Mouse (Mus musculus) CH12.LX (cell line): ENCODE measurements around the gene Spty2d1. TPM values are rescaled to one million over a fixed set of nuclear protein-coding genes. Genes with fewer than 3 reads are reported as not detected.
A peak's percentile ranks its signal among the peaks of the same experiment; 100 is the strongest.

ENCODE experiments used
- DNase-seq: peaks from one replicate; pipeline ENCODE4 v3.0.0-alpha.2; 2013; ENCODE audit errors: extremely low read depth
- H3K27ac ChIP-seq: 2 replicates; pipeline ENCODE4 v1.5.1; 2012; ENCODE audit warnings: low read depth, mild to moderate bottlenecking, control low read depth, moderate library complexity; ENCODE audit not compliant: insufficient read depth
- H3K27me3 ChIP-seq: replicated peaks from 2 replicates; pipeline ENCODE3; 2012; ENCODE audit warnings: inconsistent platforms
- H3K36me3 ChIP-seq, 2 experiments: replicated peaks in 1 of 2; 2 replicates each; pipeline versions ENCODE3 to v1.6.1; 2012; ENCODE audit warnings: inconsistent platforms in 1 of 2, low read length in 1 of 2, mild to moderate bottlenecking in 1 of 2, mixed read lengths in 1 of 2, moderate library complexity in 1 of 2; ENCODE audit not compliant: control insufficient read depth in 1 of 2, insufficient read depth in 1 of 2
- H3K4me1 ChIP-seq, 2 experiments: 2 replicates each; pipeline ENCODE4 v1.6.1; 2012; ENCODE audit warnings: inconsistent platforms in 1 of 2, moderate library complexity in 1 of 2; ENCODE audit not compliant: insufficient read depth in 2 of 2, control insufficient read depth in 1 of 2
- H3K4me2 ChIP-seq: 2 replicates; pipeline ENCODE4 v1.6.1; 2012; ENCODE audit warnings: low read depth, mild to moderate bottlenecking, control low read depth; ENCODE audit not compliant: poor library complexity, insufficient read depth, severe bottlenecking
- H3K4me3 ChIP-seq, 3 experiments: fragments of 150-350 bp in 1 of 3; sonication (generic) in 1 of 3; replicated peaks in 1 of 3; 2 replicates each; pipeline versions ENCODE3 to v1.5.1; 2011 to 2012; ENCODE audit warnings: low read depth in 2 of 3, low read length in 2 of 3, mild to moderate bottlenecking in 2 of 3, moderate library complexity in 2 of 3, control low read depth in 1 of 3, improper control_type of control experiment in 1 of 3, inconsistent platforms in 1 of 3, mixed read lengths in 1 of 3; ENCODE audit not compliant: poor library complexity in 1 of 3
- H3K79me2 ChIP-seq: replicated peaks from 2 replicates; pipeline ENCODE4 v1.6.1; 2012; ENCODE audit warnings: mild to moderate bottlenecking, moderate library complexity; ENCODE audit not compliant: control insufficient read depth, poor library complexity, insufficient read depth, severe bottlenecking; ENCODE audit errors: extremely low read depth
- H3K9ac ChIP-seq: 2 replicates; pipeline ENCODE4 v1.6.1; 2012; ENCODE audit warnings: low read depth, mild to moderate bottlenecking, control low read depth, moderate library complexity; ENCODE audit not compliant: insufficient read depth
- H3K9me3 ChIP-seq: replicated peaks from 2 replicates; pipeline ENCODE3; 2012; ENCODE audit warnings: low read length, inconsistent platforms, mixed read lengths
- BHLHE40 ChIP-seq: IDR thresholded peaks from 2 replicates; pipeline ENCODE4 v1.6.1; 2011; ENCODE audit warnings: mild to moderate bottlenecking, low read depth, low read length, improper control_type of control experiment
- CHD1 ChIP-seq: IDR thresholded peaks from 2 replicates; pipeline ENCODE4 v1.6.1; 2012; ENCODE audit warnings: low read depth, low read length, improper control_type of control experiment, inconsistent platforms
- CHD2 ChIP-seq: IDR thresholded peaks from 2 replicates; pipeline ENCODE4 v1.6.1; 2011; ENCODE audit warnings: low read length, improper control_type of control experiment
- CTCF ChIP-seq, 2 experiments: IDR thresholded peaks in 1 of 2; conservative IDR thresholded peaks in 1 of 2; 2 replicates each; pipeline ENCODE4 v1.5.1; 2011 to 2012; ENCODE audit warnings: low read depth in 2 of 2, low read length in 2 of 2, improper control_type of control experiment in 1 of 2, inconsistent platforms in 1 of 2, mild to moderate bottlenecking in 1 of 2, moderate library complexity in 1 of 2
- ELF1 ChIP-seq: IDR thresholded peaks from 2 replicates; pipeline ENCODE4 v1.6.1; 2014; ENCODE audit warnings: low read depth, mild to moderate bottlenecking, inconsistent platforms, low read length, improper control_type of control experiment
- EP300 ChIP-seq: IDR thresholded peaks from 2 replicates; pipeline ENCODE4 v1.6.1; 2011; ENCODE audit warnings: low read length, improper control_type of control experiment
- ETS1 ChIP-seq: conservative IDR thresholded peaks from 2 replicates; pipeline ENCODE4 v1.6.1; 2012; ENCODE audit warnings: low read depth, mild to moderate bottlenecking, inconsistent platforms, low read length, improper control_type of control experiment, moderate library complexity
- HCFC1 ChIP-seq: IDR thresholded peaks from 2 replicates; pipeline ENCODE4 v1.6.1; 2012; ENCODE audit warnings: low read depth, mild to moderate bottlenecking, inconsistent platforms, low read length, improper control_type of control experiment
- IRF4 ChIP-seq: IDR thresholded peaks from 2 replicates; pipeline ENCODE4 v1.6.1; 2014; ENCODE audit warnings: low read depth, mild to moderate bottlenecking, inconsistent platforms, low read length, improper control_type of control experiment
- KAT2A ChIP-seq: IDR thresholded peaks from 2 replicates; pipeline ENCODE4 v1.6.1; 2012; ENCODE audit warnings: low read length, improper control_type of control experiment, inconsistent platforms; ENCODE audit not compliant: insufficient replicate concordance
- MAFK ChIP-seq: IDR thresholded peaks from 2 replicates; pipeline ENCODE4 v1.6.1; 2011; ENCODE audit warnings: low read length, improper control_type of control experiment; ENCODE audit not compliant: insufficient replicate concordance
- MAX ChIP-seq: IDR thresholded peaks from 2 replicates; pipeline ENCODE4 v1.6.1; 2011; ENCODE audit warnings: low read length, improper control_type of control experiment
- MAZ ChIP-seq: IDR thresholded peaks from 2 replicates; pipeline ENCODE4 v1.6.1; 2012; ENCODE audit warnings: low read depth, mild to moderate bottlenecking, inconsistent platforms, low read length, improper control_type of control experiment, moderate library complexity
- MYC ChIP-seq: IDR thresholded peaks from 2 replicates; pipeline ENCODE4 v1.6.1; 2011; ENCODE audit warnings: low read depth, mild to moderate bottlenecking, improper control_type of control experiment, low read length
- NELFE ChIP-seq: IDR thresholded peaks from 2 replicates; pipeline ENCODE4 v1.6.1; 2011; ENCODE audit warnings: low read depth, low read length, improper control_type of control experiment
- PAX5 ChIP-seq: IDR thresholded peaks from 2 replicates; pipeline ENCODE4 v1.6.1; 2012; ENCODE audit warnings: low read length, inconsistent platforms, mixed read lengths
- POLR2A ChIP-seq: IDR thresholded peaks from 2 replicates; pipeline ENCODE4 v1.6.1; 2011; ENCODE audit warnings: low read depth, mild to moderate bottlenecking, improper control_type of control experiment, low read length
- POLR2AphosphoS2 ChIP-seq: IDR thresholded peaks from 2 replicates; pipeline ENCODE4 v1.6.1; 2011; ENCODE audit warnings: low read depth, low read length, improper control_type of control experiment
- RCOR1 ChIP-seq: conservative IDR thresholded peaks from 2 replicates; pipeline ENCODE4 v1.6.1; 2012; ENCODE audit warnings: low read depth, mild to moderate bottlenecking, inconsistent platforms, low read length, improper control_type of control experiment
- SMC3 ChIP-seq: IDR thresholded peaks from 2 replicates; pipeline ENCODE4 v1.6.1; 2011; ENCODE audit warnings: low read depth, low read length, improper control_type of control experiment
- TBP ChIP-seq: conservative IDR thresholded peaks from 2 replicates; pipeline ENCODE4 v1.6.1; 2011; ENCODE audit warnings: low read depth, low read length, improper control_type of control experiment
- TCF12 ChIP-seq: IDR thresholded peaks from 2 replicates; pipeline ENCODE4 v1.6.1; 2014; ENCODE audit warnings: low read depth, mild to moderate bottlenecking, inconsistent platforms, low read length, improper control_type of control experiment
- UBTF ChIP-seq: IDR thresholded peaks from 2 replicates; pipeline ENCODE4 v1.6.1; 2012; ENCODE audit warnings: low read depth, mild to moderate bottlenecking, inconsistent platforms, low read length, improper control_type of control experiment, moderate library complexity
- USF1 ChIP-seq: IDR thresholded peaks from 2 replicates; pipeline ENCODE4 v1.6.1; 2014; ENCODE audit warnings: low read depth, mild to moderate bottlenecking, inconsistent platforms, low read length, improper control_type of control experiment
- ZC3H11A ChIP-seq: IDR thresholded peaks from 2 replicates; pipeline ENCODE4 v1.6.1; 2012; ENCODE audit warnings: low read depth, mild to moderate bottlenecking, inconsistent platforms, low read length, improper control_type of control experiment
- ZKSCAN1 ChIP-seq: IDR thresholded peaks from 2 replicates; pipeline ENCODE4 v1.6.1; 2012; ENCODE audit warnings: low read depth, inconsistent platforms, low read length, improper control_type of control experiment, borderline replicate concordance
- ZNF384 ChIP-seq: IDR thresholded peaks from 2 replicates; pipeline ENCODE4 v1.6.1; 2012; ENCODE audit warnings: low read depth, low read length, improper control_type of control experiment, inconsistent platforms
- dilution Hi-C: fragments of 300-500 bp; cut with MboI; formaldehyde crosslinking; loops from 2 replicates; pipeline ENCODE4 v1.14.3; 2020; ENCODE audit warnings: low sequenced_read_pairs; ENCODE audit not compliant: extremely low pct_unique_long_range_greater_than_20kb, extremely low pct_ligation_motif_present
- in situ Hi-C: fragments of 300-500 bp; cut with MboI; formaldehyde crosslinking; loops from 3 replicates; pipeline ENCODE4 v1.14.3; 2019; ENCODE audit warnings: low sequenced_read_pairs, low pct_ligation_motif_present, low pct_unique_long_range_greater_than_20kb, mixed read lengths
- polyA plus RNA-seq: library from polyadenylated mRNA; unstranded; fragments of >175 nt; gene quantifications from 2 replicates; pipeline ENCODE4 v1.2.1, GENCODE M21; 2012; ENCODE audit warnings: low read depth; ENCODE audit not compliant: insufficient read length
- total RNA-seq, 2 experiments: library from RNA; depleted of rRNA; stranded (reverse); fragments of 300-350 nt in 1 of 2; fragments of >200 nt in 1 of 2; gene quantifications; 2 replicates each; pipeline ENCODE4 v1.2.3; 2012 to 2014

The Spty2d1 gene
- total and polyA plus RNA-seq, 3 experiments, result 10.5 to 32.6 (median 22.9) TPM

DNA sequence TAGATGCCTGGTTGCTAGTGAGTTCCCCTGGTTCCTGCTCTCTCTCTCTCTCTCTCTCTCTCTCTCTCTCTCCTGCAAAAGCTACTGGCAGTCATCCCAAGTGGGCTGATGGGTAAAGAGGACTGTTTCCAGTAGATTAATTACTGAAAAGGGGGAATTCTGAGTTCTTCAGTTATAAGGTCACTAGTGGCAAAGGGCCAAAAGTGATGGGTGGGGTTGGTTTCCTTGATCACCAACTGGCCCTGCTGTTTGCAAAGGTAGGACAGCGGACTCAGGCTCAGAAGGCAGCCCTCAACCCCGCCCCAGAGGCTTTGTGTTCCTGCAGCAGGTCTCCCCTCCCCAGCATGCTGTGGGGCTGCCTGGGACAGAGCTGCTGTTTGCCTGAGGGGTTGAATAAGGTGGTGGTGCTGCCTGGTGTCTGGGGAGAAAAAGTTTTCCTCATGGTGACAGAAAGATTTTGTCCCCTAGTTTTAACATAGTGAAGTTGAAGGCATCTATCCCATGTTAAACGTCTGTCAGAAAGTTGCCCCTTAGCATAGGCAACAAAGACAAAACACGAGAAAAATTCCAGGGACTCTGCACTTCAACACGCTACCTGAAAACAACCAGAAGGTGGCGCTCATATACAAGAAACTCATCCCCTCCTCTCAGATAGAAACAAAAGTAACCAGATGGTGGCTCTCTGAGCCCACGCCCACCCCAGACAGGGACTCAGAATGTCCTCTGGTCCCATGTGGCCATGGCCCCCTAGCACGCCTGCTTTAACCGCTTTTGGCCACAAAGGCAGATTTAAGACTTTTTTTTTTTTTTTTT lies 45.2 kb downstream of the Spty2d1 start (continued):
- no peak for TF ChIP-seq CHD1
- TF ChIP-seq ZKSCAN1, result no peak
- no peak for TF ChIP-seq MAFK
- TF ChIP-seq KAT2A, result no peak
- TF ChIP-seq NELFE, result no peak
- TF ChIP-seq HCFC1, result no peak
- TF ChIP-seq UBTF, result no peak
- no peak for TF ChIP-seq MAX
- no peak for TF ChIP-seq MAZ
- no peak; the same call in none of the 2 replicates for TF ChIP-seq ZNF384
- peak; percentile 39 to 76 for TF ChIP-seq CTCF (conservative IDR thresholded peaks at IDR 0.05 in 1 of 2, IDR thresholded peaks at IDR 0.05 in 1 of 2; ENCODE audit: low read depth in 2 of 2, low read length in 2 of 2)
- TF ChIP-seq CHD2, result no peak
- TF ChIP-seq EP300, result no peak
- TF ChIP-seq BHLHE40, result peak; percentile 24; the same call in 1 of the 2 replicates
- peak; percentile 79 for TF ChIP-seq SMC3

DNA sequence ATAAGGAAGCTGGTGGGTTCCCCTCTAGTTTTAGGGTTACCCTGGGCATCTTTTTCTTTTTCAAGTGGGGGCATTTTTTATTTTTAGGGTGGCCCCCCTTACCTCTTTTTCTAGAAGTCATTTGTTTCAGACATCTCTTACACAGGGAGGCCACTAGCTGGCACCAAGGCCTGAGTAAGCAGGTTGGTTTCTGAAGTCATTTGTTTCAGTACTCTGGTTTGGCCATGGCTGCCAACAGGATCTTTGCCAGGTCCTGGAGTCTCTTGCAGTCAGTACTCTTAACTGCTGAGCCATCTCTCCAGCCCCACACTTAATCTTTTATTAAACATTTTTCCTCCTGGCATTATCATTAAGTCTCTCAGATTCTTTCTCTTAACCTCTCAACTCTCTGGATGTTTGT lies 46.1 kb downstream of the Spty2d1 start:
- in situ Hi-C loops, result loop anchor here (5.0 to 10.0 kb wide), 3 partner anchors 45 to 183 kb away; partner anchors contain the start of gene Spty2d1
- Histone ChIP-seq H3K27me3 (peaks cover 12% of the 10 kb centered on the region), H3K4me3 (no peak overlapping the region), H3K9ac (no peak overlapping the region), H3K27ac (no peak overlapping the region), H3K36me3 (no peaks in the 10 kb centered on the region), H3K4me1 (peaks cover 3 to 16% of the 10 kb centered on the region in 2 experiments; a peak in 3 of 4 replicates), H3K4me2 (no peak overlapping the region)
- dilution Hi-C loops, result no loop called here
- no peak for DNase-seq
- no peak for TF ChIP-seq NELFE
- TF ChIP-seq ZNF384, result no peak
- TF ChIP-seq POLR2A, result no peak
- TF ChIP-seq TBP, result no peak
- TF ChIP-seq, all 38 proteins: peak for 0
- no peaks in the 10 kb centered on the region for H3K79me2 ChIP-seq
- no peaks in the 10 kb centered on the region for H3K9me3 ChIP-seq

- Histone ChIP-seq H3K4me2 (no peak overlapping the region), H3K4me1 (peaks cover 3 to 21% of the 10 kb centered on the region in 2 experiments; a peak in 3 of 4 replicates), H3K9me3 (no peaks in the 10 kb centered on the region), H3K4me3 (no peak overlapping the region), H3K27me3 (peaks cover 12% of the 10 kb centered on the region), H3K36me3 (peaks cover 0 to 3% of the 10 kb centered on the region in 2 experiments), H3K27ac (no peak overlapping the region), H3K79me2 (no peaks in the 10 kb centered on the region), H3K9ac (no peak overlapping the region)
- dilution Hi-C loops, result no loop called here
- TF ChIP-seq ZNF384 (no peak), CTCF (conservative IDR thresholded peaks at IDR 0.05 in 1 of 2, IDR thresholded peaks at IDR 0.05 in 1 of 2; ENCODE audit: low read depth in 2 of 2, low read length in 2 of 2) (no peak), MAFK (no peak), CHD2 (no peak), NELFE (no peak), TCF12 (no peak), ETS1 (no peak), POLR2AphosphoS2 (no peak), ZC3H11A (no peak), MYC (no peak), ELF1 (no peak), IRF4 (no peak), ZKSCAN1 (no peak), RCOR1 (no peak), USF1 (no peak), POLR2A (no peak), EP300 (no peak), SMC3 (no peak), PAX5 (no peak)
- DNase-seq, result no peak
- in situ Hi-C loops, result loop anchor here (5.0 to 10.0 kb wide), 3 partner anchors 46 to 184 kb away; partner anchors contain the start of gene Spty2d1
Observed at GRCm38 (mm10) chr7:46960991-46961390, 47.2 kb downstream of the Spty2d1 start.
